Mouse (Mus musculus) erythroblast, embryonic 14.5 days (primary cell): ENCODE results near the gene Nrros.

Experiments used
- GATA1 ChIP-seq: IDR thresholded peaks from 2 replicates; pipeline ENCODE4 v1.6.1; 2012; ENCODE audit warnings: low read length, inconsistent platforms, mixed read lengths
- TAL1 ChIP-seq: IDR thresholded peaks from 3 replicates; pipeline ENCODE4 v1.6.1; 2012; ENCODE audit warnings: low read length, inconsistent platforms, mixed read lengths

DNA sequence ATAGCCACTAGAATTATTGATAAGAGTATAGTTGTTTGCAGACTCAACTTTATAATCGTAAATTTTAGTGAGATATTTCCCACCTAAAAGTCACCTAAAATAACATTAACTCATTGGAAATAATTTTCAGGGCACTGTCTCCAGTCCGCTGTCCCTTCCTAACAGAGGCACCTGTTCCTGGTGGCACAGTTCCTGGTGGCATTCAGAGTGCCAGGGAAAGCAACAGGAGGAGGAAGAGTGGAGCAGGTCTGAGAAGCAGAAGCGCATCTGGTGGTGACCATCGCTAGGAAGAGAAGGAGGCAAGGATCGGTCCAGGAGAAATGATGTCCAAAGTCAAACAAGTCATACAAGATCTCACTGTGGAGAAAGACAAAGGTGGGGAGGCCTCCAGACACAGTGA is 20.7 kb upstream of the Nrros start:
- TF ChIP-seq TAL1 = no peak
- TF ChIP-seq GATA1 = no peak
